Mouse (Mus musculus) adrenal gland, adult (tissue): Measurements from ENCODE around the gene Itprid1.

Experiments
- DNase-seq, 2 experiments: peaks; one replicate each; pipeline ENCODE4 v3.0.0; 2022 to 2023; ENCODE audit warnings: low spot score in 1 of 2; ENCODE audit not compliant: inconsistent age in 2 of 2

Gene Itprid1

DNA sequence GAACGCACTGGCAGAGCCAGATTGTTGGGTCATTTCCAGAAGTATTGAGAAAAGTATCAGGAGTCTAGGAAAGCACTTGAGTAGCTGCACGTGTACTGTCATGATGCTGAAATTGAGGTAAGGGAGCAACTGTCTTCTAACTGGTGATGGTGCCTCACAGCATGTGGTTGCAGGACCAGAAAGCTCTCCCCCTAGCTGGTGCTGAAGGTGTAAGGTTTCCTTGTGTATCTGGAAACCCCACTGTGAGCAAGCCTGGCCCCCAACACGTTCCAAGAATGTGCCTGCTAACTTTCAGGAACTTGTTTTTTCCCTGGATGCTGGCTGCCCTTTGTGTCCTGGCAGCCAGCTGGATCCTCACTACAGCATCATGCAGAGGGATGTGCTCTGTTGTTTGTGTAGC lies 44.2 kb downstream of the Itprid1 start:
- no peak for DNase-seq

DNA sequence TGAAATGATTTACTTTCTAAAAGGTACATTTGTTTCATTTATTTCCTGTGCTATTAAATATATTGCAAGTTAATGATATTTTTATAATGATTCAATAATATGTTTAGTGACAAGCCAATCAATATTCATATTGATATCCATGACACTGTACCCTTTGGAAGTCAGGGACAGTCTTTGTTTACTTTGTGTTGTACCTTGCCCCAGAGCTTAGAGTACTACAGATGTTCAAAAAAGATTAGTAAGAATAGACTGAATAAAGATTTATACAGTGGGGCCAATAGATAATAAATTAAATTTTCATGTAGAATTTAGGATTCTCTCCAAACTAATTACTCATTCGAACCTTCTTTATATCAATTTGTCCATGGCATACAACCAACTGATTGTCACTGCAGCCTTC lies 50.9 kb downstream of the Itprid1 start:
- no peak for DNase-seq

DNA sequence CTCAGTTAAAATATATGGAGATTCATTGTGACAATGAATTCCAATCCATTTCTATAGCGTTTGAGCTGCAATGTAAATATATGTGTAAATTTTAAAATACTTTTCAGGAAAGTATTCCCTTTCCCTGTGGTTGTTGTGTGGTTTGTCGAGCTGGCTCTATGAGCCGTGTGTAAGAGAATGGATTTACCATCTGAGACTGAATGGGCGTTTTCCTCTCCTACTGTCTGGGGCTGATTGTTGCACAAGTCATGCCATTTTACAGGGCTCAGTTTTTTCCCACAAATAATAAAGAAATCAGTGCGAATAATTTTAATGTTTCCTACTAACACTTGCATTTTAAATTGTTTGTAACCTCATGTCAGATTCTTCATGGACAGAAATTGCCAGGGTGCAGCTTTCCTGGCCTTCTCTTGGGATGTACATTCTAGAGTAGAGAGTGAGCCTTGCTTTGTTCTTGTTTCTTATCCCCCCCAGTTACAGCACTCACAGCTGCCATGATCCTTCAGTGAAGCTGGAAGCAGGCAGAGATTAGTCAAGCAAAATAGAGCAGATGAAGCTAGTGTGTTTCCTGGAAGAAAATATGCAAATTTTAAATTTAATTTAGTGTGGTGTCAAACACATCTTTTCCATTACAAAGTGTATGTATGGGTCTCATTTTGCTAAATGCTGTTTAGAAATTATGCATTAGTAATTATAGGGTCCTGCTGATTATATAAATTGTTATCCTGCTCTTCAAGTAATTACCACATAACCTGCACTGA lies 65.1 kb downstream of the Itprid1 start:
- DNase-seq: no peak

DNA sequence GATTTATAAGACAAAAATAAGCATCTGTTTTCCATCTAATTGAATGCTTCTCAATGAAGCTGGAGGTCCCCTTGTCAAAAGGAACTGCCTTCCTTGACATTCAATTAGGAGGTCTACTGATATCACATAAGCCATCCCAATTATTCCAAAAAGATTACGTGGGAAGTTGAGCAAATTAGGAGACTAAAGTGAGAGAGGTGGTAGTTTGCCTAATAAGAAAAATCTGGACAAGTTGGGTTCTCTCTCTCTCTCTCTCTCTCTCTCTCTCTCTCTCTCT lies 65.6 kb downstream of the Itprid1 start:
- DNase-seq: no peak

DNA sequence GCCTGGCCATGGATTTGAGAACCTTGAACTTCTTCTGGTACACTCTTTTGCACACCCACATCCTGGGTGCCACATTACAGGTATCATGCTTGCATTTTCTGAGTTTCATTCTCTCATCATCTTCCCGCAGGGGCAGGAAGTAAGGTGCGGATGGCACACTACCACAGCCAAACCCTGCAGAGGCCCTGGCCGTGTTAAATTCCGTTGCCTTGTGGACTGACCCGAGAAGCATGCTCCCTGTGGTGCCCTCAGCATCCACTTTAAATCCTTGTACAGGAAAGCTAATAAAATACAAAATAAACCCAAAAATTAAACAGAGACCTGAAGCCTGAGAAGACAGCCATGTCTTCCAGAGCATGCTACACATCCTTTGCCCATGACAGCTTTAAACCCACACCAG lies 82.5 kb downstream of the Itprid1 start:
- DNase-seq: no peak

DNA sequence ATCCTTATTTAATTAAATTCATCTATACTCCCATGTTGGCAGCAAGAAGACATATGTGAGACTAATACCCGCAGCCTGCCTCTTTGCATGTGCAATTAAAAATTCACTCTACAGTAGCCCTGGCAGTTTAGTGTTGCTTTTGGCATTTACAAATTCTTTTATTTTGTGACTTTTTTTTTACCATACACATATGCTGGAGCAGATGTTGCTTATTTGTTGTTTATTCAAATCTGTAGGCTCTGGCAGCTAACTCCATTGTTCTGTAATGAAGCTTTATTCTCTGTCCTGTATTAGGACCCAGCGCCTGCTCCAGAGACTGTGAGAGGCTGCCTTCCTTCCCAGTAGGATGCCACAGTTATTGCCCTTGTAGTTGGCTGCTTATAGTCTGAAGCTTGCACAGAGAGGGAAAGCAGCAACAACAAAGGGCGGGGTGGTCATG lies 83.6 kb downstream of the Itprid1 start:
- no peak for DNase-seq

DNA sequence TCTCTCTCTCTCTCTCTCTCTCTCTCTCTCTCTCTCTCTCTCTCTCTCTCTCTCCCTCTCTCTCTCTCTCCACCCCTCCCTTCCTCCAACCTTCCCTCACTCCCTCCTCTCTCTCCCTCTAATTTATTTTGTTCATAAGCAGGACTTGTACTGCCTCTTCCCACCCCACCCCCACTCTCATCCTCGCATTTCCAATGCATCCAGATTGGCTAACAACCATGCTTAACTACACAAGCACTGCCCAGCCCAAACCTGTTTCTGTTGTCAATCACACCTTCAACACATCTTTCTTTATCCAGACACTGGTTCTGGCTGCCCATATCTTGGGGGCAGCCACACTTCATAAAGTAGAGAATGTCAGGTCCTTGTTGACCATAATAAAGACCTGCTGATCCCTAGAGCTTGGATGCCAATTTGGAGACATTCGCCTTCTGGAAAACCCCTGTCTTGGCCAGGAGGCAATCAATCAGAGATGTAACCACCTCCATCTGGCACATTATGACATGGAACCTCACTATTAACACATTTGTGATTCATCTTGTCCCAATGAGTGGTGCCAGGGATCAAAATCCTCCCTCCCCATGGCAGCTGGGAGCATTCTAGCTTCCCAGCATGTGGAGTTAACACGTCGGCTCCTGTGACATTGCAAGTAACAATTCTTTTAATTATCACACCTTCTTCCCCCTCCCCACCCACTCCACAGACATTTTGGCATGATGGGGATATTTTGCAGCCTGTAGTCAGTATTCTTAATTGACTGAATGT lies 84.4 kb downstream of the Itprid1 start:
- DNase-seq: no peak

DNA sequence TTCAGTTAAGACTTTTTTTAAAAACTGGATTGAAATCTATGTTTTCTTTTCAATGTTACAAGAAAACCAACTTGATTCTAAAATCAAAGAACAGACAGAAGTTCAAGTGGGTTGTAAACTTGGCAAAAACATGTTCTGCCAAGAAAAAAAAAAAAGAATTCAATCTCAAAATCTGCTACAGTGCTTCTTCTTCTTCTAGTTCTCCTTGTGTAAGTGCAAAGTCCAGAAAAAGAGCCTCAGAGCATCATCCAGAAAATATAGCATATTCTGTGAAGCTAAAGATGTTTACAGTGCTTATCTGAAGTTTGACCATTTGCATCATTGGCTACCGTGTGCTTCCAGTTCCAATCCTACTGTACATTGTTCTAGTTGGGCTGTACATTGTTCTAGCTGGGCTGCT lies 108.0 kb downstream of the Itprid1 start:
- no peak for DNase-seq

DNA sequence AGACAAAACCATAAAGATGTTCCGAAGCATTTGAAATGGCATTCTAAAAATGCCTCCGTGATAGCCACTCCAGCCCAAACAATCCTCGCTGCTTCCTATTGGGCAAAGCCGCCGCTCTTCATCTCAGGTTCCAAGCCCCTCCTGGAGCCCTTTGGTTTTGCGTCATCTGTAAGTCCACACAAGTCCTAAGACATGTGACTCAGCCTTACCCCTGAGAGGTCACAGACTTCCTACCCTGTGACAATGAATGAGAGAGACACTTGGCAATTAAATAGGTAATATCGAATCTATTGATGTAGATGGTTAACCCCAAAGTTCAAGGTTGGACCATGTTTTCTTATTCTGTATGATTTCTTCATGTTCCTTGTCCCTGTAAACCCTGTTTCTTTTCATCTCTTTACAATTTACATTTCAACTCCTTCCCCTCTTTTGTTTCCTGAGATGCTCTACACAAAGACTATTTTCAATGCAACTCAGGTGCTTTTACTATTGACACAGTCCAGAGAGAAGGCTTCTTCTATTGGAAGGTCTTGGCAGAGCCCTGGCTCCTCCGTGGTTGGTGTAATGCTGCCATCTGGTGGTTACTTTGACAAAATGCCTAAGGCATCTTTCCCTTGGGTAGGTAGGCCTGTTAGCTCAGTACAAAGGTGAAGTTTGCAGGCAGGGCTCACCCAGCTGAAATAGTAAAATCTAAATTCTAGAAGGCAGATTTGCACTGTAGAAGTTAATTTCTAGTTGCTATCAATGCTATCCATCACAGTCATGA lies 113.8 kb downstream of the Itprid1 start:
- DNase-seq: peak; percentile 38 to 85

DNA sequence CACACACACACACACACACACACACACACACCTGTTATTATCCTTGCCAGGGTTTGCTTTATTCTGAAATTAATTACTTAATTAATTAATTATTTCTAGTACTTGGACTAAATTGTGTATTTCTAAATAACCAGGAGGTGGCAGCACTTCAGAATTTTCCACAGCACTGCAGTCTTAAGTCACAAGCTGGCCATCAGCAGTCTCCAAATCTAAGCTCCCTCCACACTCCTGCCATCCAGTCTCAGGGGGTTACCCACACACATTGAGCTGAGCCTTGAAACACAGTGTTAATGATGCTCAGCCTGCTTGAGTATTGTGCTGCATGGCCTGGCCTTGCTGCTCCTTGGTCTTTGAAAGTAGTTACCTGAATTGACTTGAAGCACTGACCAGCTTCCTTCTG lies 136.3 kb downstream of the Itprid1 start:
- peak; percentile 10 to 67 for DNase-seq

DNA sequence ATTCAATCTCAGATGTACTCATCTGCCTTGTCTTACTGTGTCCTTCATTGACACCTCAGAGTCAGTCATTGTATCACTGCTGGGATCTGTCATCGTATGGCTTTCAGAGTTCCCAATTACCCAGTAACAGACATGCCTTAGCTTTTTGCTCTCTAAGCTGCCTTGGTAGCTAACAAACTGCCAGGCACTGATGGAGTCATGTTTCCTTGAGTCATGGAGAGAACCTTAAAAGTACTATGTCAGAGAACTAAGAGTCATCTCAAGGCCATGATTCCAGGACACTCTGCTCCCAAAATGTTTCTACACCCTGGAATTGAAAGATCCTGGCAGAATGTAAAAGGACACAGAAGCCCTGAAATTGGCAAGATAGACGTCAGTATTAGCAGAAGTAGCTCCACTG lies 143.1 kb downstream of the Itprid1 start:
- peak; percentile 63 to 74 for DNase-seq

DNA sequence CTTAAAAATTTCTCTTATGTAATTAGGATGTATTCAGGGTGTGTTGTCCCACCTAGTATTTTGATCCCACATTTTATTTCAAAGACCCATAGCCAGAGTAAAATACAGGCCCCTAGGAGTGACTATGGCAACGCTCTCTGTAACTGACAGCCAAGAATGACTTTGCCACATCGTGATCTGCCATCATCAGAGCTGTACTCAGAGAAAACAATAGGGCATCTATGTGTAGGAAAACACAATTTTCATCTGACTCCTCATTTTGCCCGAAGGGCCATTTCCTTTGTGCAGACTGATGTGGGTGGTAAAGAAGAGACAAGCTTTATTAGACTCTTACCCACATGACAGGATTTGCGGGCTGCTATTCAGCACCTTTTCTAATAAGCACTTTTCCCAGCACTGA lies 172.0 kb downstream of the Itprid1 start:
- no peak for DNase-seq

DNA sequence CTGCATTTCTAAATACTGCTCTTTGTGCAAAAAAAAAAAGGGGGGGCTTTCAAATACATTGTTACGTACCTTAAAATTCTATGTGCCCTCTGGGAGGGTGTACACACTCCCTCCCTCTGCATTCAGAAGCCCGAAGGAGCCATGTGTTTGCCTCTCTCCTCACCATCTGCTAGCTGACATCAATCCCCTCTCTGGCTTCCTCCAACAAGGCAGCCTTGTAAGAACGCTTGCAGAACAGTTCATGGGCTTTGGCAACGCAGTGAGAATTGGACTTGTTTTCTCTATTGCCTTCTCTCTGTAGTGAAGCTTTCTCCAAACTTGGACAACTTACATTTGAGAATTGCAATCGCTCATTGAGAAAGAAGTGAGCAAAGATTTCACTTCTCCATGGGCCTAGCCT lies 175.7 kb downstream of the Itprid1 start:
- DNase-seq: no peak

DNA sequence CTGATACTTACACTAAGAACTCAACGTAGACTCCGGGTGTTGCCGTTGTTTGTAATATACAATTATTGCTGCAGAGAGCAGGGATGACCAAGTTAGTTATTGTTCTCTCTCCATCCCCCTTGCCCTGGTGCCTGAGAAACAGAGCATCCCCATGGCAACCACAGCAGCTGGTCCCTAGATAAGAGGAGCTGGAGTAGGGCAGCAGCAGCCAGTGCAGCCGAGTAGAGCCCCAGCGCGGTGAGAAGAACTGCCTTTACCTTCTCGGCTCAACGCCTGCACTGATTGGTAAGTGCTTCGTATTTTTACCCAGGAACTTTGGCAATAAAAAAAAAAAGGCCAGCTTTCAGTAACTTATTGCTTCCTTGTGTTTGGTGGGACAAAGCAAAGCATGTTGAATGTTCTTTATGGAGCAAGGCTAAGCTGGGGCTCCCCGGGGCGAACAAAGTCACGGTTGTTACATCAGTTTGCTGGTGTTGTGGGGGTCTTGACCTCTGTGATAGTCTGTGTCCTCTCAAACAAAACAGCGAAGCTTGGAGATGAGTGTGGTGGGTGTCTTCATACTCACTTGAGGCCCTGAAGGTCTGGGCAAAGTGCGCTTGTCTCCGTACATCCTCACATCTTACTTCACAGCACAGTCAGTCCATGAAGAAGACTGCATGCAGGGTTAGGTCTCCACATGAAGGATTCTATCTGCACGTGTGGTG lies 180.7 kb downstream of the Itprid1 start, which contains the start of gene Ppp1r17:
Gene Ppp1r17 (plus strand): TSS at position 207 of the 704 bp plus-strand sequence.
- no peak for DNase-seq

DNA sequence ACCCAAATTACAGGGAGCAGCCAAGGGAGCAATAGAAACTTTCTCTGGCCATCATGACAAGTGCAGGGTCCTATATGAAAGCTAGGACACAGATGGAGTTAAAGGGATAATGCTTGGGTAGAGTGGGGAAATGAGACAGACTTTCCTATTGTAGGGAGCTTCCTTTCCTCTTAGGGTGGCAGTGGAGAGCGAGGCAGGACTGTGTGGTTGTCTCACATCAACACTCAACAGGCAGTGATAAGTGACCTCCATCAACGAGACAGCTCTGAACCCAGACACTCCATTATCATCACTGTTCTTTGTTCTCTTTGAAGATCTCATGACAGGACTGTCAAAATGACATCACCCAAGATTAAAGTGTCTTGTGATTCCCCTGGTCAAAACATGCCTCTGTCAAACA lies 182.9 kb downstream of the Itprid1 start:
- no peak for DNase-seq

DNA sequence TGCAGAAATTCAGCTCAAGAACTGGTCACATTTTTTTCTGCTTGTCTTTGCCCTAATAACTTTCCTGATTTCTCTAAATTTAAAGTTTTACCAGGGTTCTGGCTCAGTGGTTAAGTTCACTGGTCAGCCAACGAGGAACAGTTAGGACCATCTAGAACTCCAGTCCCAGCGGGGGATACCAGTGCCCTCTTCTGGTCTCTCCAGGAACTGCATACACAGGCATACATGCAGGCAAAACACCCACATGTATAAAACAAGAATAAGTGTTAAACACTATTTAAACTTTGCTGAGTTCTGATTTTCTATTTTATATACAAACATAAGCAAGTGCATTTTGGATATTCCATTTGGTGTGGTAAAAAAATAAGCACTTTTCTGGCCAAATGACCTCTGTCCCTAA lies 188.8 kb downstream of the Itprid1 start:
- DNase-seq: peak; percentile 15 to 46

DNA sequence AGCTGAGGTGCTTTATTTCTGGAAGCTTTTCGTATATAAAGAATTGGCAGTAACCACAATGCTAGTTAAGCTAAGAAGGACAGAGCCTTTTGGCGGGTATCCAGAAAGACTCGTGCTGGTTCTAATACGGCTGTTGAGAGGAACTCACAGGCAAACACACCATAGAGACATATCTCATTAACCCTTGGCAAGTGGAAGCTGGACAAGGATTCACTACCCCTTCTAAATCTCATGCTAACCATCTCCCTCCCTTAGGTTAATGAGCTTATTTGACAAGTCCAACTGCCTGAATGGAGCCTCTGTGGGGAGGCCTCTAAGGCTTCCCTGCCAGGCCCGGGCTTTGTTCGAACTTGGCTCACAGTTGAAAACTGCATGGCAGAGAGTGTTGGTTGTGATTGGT lies 190.6 kb downstream of the Itprid1 start:
- DNase-seq: no peak

DNA sequence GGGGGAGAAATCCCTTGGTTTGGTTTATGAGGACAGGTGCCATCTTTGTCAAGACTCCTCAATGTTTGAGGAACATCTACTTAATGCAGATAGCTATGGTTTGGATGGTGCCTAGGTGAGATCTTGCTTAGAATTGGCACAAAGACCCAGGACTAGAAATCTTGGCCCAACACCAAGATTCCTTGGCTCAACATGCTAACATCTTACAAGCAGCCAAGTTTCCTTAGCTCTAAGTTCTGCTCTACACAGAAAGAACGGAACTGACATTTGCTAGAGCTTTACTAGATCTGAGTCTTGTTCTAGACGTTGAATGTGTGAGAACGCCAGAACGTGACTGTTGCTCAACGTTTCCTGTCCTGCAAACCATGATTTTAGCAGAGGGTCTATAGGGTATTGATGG lies 191.3 kb downstream of the Itprid1 start:
- DNase-seq: no peak
